Mouse (Mus musculus) small intestine, adult 2 months (tissue): ENCODE data around the gene Lonp2.

Source experiments
- CTCF ChIP-seq: fragments of 200-500 bp; IDR thresholded peaks from 2 replicates; pipeline ENCODE4 v1.5.1; 2012; ENCODE audit warnings: low read depth, mild to moderate bottlenecking, control low read depth, inconsistent platforms, low read length, moderate library complexity, mixed read lengths; ENCODE audit not compliant: insufficient replicate concordance, insufficient read length; ENCODE audit errors: extremely low read depth
- POLR2A ChIP-seq: fragments of 200-500 bp; IDR thresholded peaks from 2 replicates; pipeline ENCODE4 v1.6.1; 2012; ENCODE audit warnings: low read depth, mild to moderate bottlenecking, control low read depth, inconsistent platforms, low read length, moderate library complexity

DNA sequence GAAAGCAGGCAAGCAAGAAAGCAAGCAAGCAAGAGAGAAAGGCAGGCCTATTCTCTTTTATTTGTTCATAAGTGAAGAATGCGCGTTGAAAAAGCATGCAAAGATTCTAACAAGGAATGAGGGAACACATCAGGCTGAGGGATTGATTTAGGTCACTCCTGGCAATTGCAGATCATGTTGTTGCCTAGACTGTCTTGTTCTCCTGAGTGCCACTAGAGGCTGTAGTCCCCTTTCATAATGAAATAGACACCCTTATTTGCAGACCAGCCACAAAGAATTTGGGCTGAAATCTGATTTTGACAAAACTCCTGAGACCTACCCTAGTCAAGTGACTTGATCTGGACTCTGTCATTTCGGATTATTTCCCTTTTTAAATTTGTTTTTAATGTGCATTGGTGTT, 18.8 kb downstream of the Lonp2 start:
- TF ChIP-seq CTCF (no peak), POLR2A (no peak)
